Mouse (Mus musculus): ENCODE measurements at regions not wholly inside any gene's neighbourhood (a gene's known extent, or its start where the extent isn't known, plus 50 kb on each side); places are given as distances from the start of the nearest gene placed in this dataset.

DNA sequence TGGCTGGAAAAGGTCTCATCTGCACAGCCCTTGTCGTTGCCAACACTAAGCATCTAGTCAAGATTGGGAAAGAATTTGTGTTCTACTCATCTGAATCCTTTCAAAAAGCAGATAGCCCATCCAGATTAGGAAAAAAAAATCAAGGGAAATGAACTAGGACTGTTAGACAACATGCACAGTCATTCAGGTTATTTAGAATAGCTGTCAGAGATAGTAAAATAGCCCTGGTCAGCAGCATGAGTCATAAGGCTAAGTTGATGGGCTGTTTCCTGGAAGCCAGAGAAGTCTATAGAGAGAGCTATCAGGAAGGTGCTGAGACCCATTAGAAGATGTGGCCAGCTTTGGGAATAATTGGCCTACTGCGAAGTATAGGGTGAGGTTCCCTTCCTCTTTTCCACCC is 1447.4 kb downstream of the Slc22a22 start:
- DNase-seq = no peak

GRCm38 (mm10) chr15:56027197-56027818 is 1450.1 kb downstream of the Slc22a22 start:
- DNase-seq = no peak

GRCm38 (mm10) chr15:56024705-56025104 is 1452.7 kb downstream of the Slc22a22 start:
- DNase-seq = no peak

GRCm38 (mm10) chr15:56023862-56024484 is 1453.5 kb downstream of the Slc22a22 start:
- no peak for DNase-seq

DNA sequence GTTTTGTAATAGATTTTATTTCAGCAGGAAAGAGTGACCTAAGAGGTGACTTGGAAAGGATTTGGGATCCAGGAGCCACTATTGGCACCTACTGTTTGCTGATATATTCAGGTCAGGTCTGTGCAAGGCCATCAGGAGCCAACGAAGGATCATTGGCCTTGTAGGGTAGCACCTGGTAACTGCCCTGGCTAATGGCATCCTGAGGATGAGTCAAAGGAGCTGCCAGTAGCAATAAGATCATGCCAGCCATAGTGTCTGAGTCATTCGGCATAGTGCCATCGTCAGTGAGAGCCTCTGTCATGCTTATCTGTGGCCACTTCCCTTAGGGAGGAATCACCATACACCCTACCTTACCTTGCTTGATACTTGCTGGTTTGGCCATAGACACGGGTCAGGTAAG is 1455.1 kb downstream of the Slc22a22 start:
- no peak for DNase-seq

DNA sequence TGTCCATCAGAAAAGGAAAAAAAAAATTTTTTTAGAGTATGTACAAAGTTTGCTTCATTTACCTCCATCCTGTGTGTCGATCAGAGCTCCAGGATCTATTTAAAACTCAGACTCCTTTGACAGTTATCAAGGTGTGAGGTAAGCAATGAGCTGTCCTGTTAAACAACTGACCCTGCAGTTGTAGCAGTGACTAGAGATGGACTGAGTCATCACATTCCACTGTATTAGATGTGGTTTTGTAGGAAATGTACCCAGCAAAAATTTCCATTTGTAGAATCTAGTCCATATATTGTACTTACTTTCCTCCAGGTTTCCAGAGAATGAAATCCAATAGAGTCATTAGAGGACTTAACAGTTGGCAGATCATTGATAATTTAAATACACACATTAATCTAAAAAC is 1459.3 kb downstream of the Slc22a22 start:
- DNase-seq = no peak

DNA sequence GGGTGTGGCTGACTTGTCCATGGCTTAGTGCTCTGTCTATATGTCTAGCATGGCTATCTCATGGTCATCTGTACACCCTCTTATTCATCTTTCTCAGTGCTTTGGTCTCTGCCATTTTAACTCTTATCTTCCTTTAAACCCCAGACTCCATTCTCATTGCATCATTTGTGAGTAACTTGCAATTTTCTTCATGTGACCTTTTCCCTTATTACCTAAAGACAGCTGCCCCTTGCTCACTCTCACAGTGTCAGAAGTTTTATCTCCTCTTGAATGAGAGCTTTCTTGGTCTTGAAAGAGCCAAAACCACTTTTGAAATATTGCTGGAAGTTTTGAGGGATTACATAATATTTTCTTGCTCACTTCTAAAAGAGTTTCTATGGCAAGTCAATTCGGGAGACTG is 1459.9 kb downstream of the Slc22a22 start:
- DNase-seq = no peak

GRCm38 (mm10) chr15:56016070-56016469 is 1461.4 kb downstream of the Slc22a22 start:
- no peak for DNase-seq

GRCm38 (mm10) chr15:56014059-56014620 is 1463.3 kb downstream of the Slc22a22 start:
- DNase-seq = no peak

- DNase-seq = no peak
These were observed 1468.7 kb downstream of the Slc22a22 start for GRCm38 (mm10) chr15:56008603-56009174.

DNA sequence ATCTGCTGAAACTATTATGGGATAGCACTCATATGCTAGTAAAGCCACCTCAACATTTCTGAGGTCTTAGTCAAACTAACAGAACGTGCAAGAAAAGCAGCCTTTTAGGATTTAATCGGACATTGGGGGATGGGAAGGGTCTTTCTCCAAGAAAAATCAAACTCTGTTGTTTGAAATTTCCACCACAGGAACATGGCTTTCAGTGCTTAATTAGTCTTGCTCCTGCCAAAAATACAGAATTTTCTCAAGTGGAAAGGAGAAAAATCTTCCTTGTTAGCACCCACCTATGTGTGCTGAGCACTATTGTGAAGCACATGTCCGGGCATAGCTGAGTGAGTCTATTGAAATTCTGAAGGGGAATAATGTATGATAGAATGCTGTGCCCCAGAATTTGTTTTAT is 1470.0 kb downstream of the Slc22a22 start:
- DNase-seq = no peak

- DNase-seq = no peak
These were observed 1472.1 kb downstream of the Slc22a22 start for GRCm38 (mm10) chr15:56005361-56005760.

- DNase-seq = no peak
These were observed 1473.5 kb downstream of the Slc22a22 start for GRCm38 (mm10) chr15:56003921-56004320.

GRCm38 (mm10) chr15:55999605-56000004 is 1477.8 kb downstream of the Slc22a22 start:
- DNase-seq = no peak

DNA sequence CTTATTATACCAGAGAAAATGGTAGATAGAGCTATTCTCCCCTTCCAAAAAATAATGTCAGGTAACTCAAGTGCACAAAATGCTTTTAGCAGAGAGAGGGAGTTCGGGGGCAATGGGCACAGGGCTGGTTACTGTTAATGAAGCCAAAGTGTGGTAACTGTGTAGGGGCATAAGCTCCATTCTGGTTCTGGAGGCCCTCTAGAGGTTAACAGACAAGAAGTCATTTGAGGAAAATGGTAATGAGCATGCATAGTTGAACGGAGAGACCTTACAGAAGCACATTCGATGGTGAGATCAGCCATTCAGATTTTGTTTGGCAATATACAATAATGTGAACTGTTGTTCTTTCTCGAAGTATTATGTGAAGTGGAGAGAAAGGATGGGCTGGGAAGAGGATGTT is 1479.4 kb downstream of the Slc22a22 start:
- DNase-seq = no peak

DNA sequence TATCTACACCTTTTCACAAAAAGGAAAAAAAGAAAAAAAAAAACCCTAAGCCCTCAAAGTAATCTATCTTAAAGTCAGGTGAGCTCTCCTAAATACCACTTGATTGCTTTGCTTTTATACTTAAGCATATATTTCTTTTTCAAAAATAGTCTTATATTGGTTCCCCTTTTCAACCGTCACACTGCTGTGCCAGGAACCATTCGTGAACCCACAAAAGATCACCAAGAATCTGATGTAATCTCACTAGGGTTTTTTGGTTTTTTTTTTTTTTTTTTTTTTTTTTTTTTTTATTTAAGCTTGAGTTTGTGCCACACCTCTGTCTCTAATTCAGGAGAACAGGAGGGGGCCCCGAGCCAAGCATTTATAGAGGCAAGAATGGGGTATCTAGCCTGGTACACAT is 1482.7 kb downstream of the Slc22a22 start:
- DNase-seq = no peak

DNA sequence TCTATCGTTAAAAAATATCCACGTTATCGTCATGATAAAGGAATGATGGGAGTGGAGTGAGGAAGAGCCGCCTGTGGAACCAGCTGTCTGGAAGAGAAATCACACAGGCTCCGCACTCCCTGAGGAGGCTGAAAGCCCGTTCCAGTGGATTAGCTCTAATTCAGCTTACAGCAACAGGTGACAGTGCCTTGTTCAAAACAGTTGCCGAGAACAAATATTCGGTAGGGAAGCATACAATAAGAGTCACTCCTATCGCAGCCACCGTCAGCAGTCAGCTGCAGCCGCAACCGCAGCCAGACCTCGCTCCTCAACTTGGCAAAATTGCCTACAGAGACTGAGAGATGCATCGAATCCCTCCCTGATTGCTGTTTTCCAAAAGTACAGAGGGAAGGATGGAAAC is 1501.6 kb downstream of the Slc22a22 start:
- no peak for DNase-seq

- DNase-seq = no peak
These were observed 1510.6 kb downstream of the Slc22a22 start for GRCm38 (mm10) chr15:55966780-55967179.

DNA sequence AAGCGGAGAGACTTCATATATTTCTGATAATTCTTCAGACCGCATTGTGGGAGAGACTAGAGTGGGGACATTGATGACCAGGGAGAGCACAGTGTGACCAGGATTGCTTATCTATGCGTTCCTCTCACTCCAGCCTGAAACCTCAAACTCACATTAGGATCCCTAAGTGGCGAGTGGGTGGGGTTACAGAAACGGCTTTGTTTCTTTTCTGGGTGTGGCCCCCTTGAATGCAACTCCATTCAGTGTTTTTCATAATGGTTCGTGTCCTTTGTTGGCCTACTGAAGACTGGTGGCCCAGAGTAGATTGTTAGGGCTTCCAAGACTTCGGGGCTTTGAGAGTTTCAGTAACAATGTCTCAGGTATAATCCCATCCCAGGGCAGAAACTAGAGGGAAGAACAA is 1512.1 kb downstream of the Slc22a22 start:
- no peak for DNase-seq

GRCm38 (mm10) chr15:55962093-55962492 is 1515.3 kb downstream of the Slc22a22 start:
- no peak for DNase-seq

Data from right cerebral cortex, postnatal 14 days (tissue).